Mouse (Mus musculus) retina, embryonic 14.5 days (tissue): ENCODE measurements at regions not wholly inside any gene's neighbourhood (a gene's known extent, or its start where the extent isn't known, plus 50 kb on each side); places are given as distances from the start of the nearest gene placed in this dataset.
"Not testable (repeated sequence)": the region's sequence is repeated elsewhere in the genome, so short reads cannot be mapped to it uniquely, and the experiment has no call there.

ENCODE experiments used
- DNase-seq: peaks from one replicate; pipeline ENCODE4 v3.0.0-alpha.2; 2015; ENCODE audit warnings: low spot score

GRCm38 (mm10) chr3:83416536-83416935, 288.8 kb downstream of the Dchs2 start:
- peak; percentile 41 for DNase-seq

GRCm38 (mm10) chr3:83424267-83424666, 296.5 kb downstream of the Dchs2 start:
- no peak for DNase-seq

GRCm38 (mm10) chr3:83429376-83429775, 301.6 kb downstream of the Dchs2 start:
- no peak for DNase-seq

- DNase-seq = no peak
Observed at GRCm38 (mm10) chr3:83446154-83446667, 318.5 kb downstream of the Dchs2 start.

- DNase-seq = no peak
Observed at GRCm38 (mm10) chr3:83450662-83451061, 315.5 kb upstream of the Sfrp2 start.

GRCm38 (mm10) chr3:83451317-83451716, 314.8 kb upstream of the Sfrp2 start:
- DNase-seq = no peak

- DNase-seq = no peak
Observed at GRCm38 (mm10) chr3:83453462-83453861, 312.7 kb upstream of the Sfrp2 start.

- no peak for DNase-seq
Observed at GRCm38 (mm10) chr3:83458450-83458849, 307.7 kb upstream of the Sfrp2 start.

- no peak for DNase-seq
Observed at GRCm38 (mm10) chr3:83479251-83479650, 286.9 kb upstream of the Sfrp2 start.

GRCm38 (mm10) chr3:83480176-83480575, 285.9 kb upstream of the Sfrp2 start:
- DNase-seq = peak; percentile 18

GRCm38 (mm10) chr3:83486192-83486716, 279.9 kb upstream of the Sfrp2 start:
- no peak for DNase-seq

- peak; percentile 32 for DNase-seq
Observed at GRCm38 (mm10) chr3:83495584-83495983, 270.5 kb upstream of the Sfrp2 start.

GRCm38 (mm10) chr3:83503901-83504300, 262.2 kb upstream of the Sfrp2 start:
- peak; percentile 63 for DNase-seq

GRCm38 (mm10) chr3:83516614-83517013, 249.5 kb upstream of the Sfrp2 start:
- no peak for DNase-seq

GRCm38 (mm10) chr3:83517914-83518635, 248.0 kb upstream of the Sfrp2 start:
- no peak for DNase-seq

- DNase-seq = no peak
Observed at GRCm38 (mm10) chr3:83530243-83530847, 235.8 kb upstream of the Sfrp2 start.

GRCm38 (mm10) chr3:83536624-83537023, 229.5 kb upstream of the Sfrp2 start:
- DNase-seq = not testable (repeated sequence)

- no peak for DNase-seq
Observed at GRCm38 (mm10) chr3:83537231-83537630, 228.9 kb upstream of the Sfrp2 start.

- no peak for DNase-seq
Observed at GRCm38 (mm10) chr3:83537711-83538110, 228.4 kb upstream of the Sfrp2 start.

GRCm38 (mm10) chr3:83538898-83539297, 227.2 kb upstream of the Sfrp2 start:
- DNase-seq = no peak

- no peak for DNase-seq
Observed at GRCm38 (mm10) chr3:83540997-83541932, 224.9 kb upstream of the Sfrp2 start.

- no peak for DNase-seq
Observed at GRCm38 (mm10) chr3:83552516-83553139, 213.5 kb upstream of the Sfrp2 start.
